Mouse (Mus musculus) MEL (cell line): ENCODE measurements at regions not wholly inside any gene's neighbourhood (a gene's known extent, or its start where the extent isn't known, plus 50 kb on each side); places are given as distances from the start of the nearest gene placed in this dataset.

Experiments
- CTCF ChIP-seq, 3 experiments: IDR thresholded peaks in 2 of 3; conservative IDR thresholded peaks in 1 of 3; 2 replicates each; pipeline ENCODE4 v1.5.1; 2011 to 2012; ENCODE audit warnings: low read length in 3 of 3, low read depth in 2 of 3, mild to moderate bottlenecking in 2 of 3, improper control_type of control experiment in 1 of 3, inconsistent platforms in 1 of 3, mixed read lengths in 1 of 3, moderate library complexity in 1 of 3; ENCODE audit not compliant: control insufficient read depth in 1 of 3, insufficient read depth in 1 of 3, poor library complexity in 1 of 3, severe bottlenecking in 1 of 3
- EP300 ChIP-seq, 2 experiments: IDR thresholded peaks; 2 replicates each; pipeline ENCODE4 v1.6.1; 2011; ENCODE audit warnings: improper control_type of control experiment in 2 of 2, low read length in 2 of 2, low read depth in 1 of 2, mild to moderate bottlenecking in 1 of 2
- ETS1 ChIP-seq: IDR thresholded peaks from 2 replicates; pipeline ENCODE4 v1.6.1; 2012; ENCODE audit warnings: low read depth, mild to moderate bottlenecking, inconsistent platforms, low read length, improper control_type of control experiment, moderate library complexity
- JUND ChIP-seq: IDR thresholded peaks from 2 replicates; pipeline ENCODE4 v1.6.1; 2011; ENCODE audit warnings: low read depth, mild to moderate bottlenecking, improper control_type of control experiment, low read length
- MAFK ChIP-seq: IDR thresholded peaks from 2 replicates; pipeline ENCODE4 v1.6.1; 2011; ENCODE audit warnings: low read depth, mild to moderate bottlenecking, low read length, improper control_type of control experiment, borderline replicate concordance
- MAX ChIP-seq: IDR thresholded peaks from 2 replicates; pipeline ENCODE4 v1.6.1; 2011; ENCODE audit warnings: low read length, improper control_type of control experiment
- POLR2A ChIP-seq, 2 experiments: IDR thresholded peaks; 2 replicates each; pipeline ENCODE4 v1.6.1; 2011 to 2012; ENCODE audit warnings: low read length in 2 of 2, mild to moderate bottlenecking in 2 of 2, control low read depth in 1 of 2, improper control_type of control experiment in 1 of 2, low read depth in 1 of 2, moderate library complexity in 1 of 2; ENCODE audit not compliant: control insufficient read depth in 1 of 2, insufficient read depth in 1 of 2, poor library complexity in 1 of 2
- POLR2AphosphoS2 ChIP-seq: IDR thresholded peaks from 2 replicates; pipeline ENCODE4 v1.6.1; 2011; ENCODE audit warnings: low read length, improper control_type of control experiment
- RAD21 ChIP-seq: IDR thresholded peaks from 2 replicates; pipeline ENCODE4 v1.6.1; 2011; ENCODE audit warnings: mild to moderate bottlenecking, low read depth, low read length, improper control_type of control experiment
- RCOR1 ChIP-seq: IDR thresholded peaks from 2 replicates; pipeline ENCODE4 v1.6.1; 2012; ENCODE audit warnings: low read depth, mild to moderate bottlenecking, inconsistent platforms, low read length, improper control_type of control experiment
- SIN3A ChIP-seq: IDR thresholded peaks from 2 replicates; pipeline ENCODE4 v1.6.1; 2012; ENCODE audit warnings: low read length, improper control_type of control experiment, inconsistent platforms
- USF2 ChIP-seq, 2 experiments: IDR thresholded peaks; 2 replicates each; pipeline ENCODE4 v1.6.1; 2011 to 2012; ENCODE audit warnings: improper control_type of control experiment in 2 of 2, low read length in 2 of 2, borderline replicate concordance in 1 of 2, inconsistent platforms in 1 of 2, low read depth in 1 of 2, mild to moderate bottlenecking in 1 of 2; ENCODE audit not compliant: insufficient read depth in 1 of 2

DNA sequence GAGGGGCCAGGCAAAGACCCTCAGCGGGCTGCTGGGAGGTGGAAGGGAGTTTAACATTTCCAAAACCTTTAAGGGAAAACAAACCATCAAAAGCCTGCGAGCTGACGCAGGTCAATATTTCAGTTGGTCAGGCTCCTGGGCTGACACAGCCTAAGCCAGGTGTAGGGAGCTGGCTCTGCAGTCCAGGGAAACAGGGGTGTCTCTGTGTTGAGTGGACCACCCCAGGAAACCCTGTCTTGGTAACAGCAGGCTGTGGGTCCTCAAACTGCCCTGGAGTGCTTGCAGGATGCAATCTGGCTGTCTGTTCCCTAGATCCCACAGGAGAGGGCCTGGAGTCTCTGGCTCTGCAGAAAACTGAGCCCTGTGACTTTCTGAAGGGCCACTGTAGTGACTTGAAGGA, 236.2 kb upstream of the Tle3 start:
- no peak for TF ChIP-seq CTCF (IDR thresholded peaks at IDR 0.05 in 2 of 3, conservative IDR thresholded peaks at IDR 0.05 in 1 of 3; ENCODE audit: control insufficient read depth in 1 of 3, insufficient read depth in 1 of 3, low read depth in 2 of 3, low read length in 3 of 3, poor library complexity in 1 of 3, severe bottlenecking in 1 of 3)
- no peak for TF ChIP-seq USF2 (IDR thresholded peaks at IDR 0.05; ENCODE audit: borderline replicate concordance in 1 of 2, insufficient read depth in 1 of 2, low read depth in 1 of 2, low read length in 2 of 2)
- TF ChIP-seq POLR2A (IDR thresholded peaks at IDR 0.05; ENCODE audit: control insufficient read depth in 1 of 2, insufficient read depth in 1 of 2, low read depth in 1 of 2, low read length in 2 of 2, poor library complexity in 1 of 2), result no peak
- no peak for TF ChIP-seq POLR2AphosphoS2
- TF ChIP-seq MAFK, result no peak
- no peak for TF ChIP-seq ETS1
- TF ChIP-seq RCOR1, result no peak
- TF ChIP-seq SIN3A, result no peak
- no peak for TF ChIP-seq MAX
- TF ChIP-seq EP300 (IDR thresholded peaks at IDR 0.05; ENCODE audit: low read depth in 1 of 2, low read length in 2 of 2), result no peak
- TF ChIP-seq RAD21, result no peak
- TF ChIP-seq JUND, result no peak
